Mouse (Mus musculus) liver, adult 2 months (tissue): ENCODE data around the gene Fgl2. TPM values are rescaled to one million over a fixed set of nuclear protein-coding genes. Genes with fewer than 3 reads are reported as not detected.

Experiments
- DNase-seq: peaks from one replicate; pipeline ENCODE4 v3.0.0-alpha.2; 2011; ENCODE audit warnings: low read depth, low spot score; ENCODE audit errors: extremely low read depth
- H3K27ac ChIP-seq: fragments of 200-500 bp; replicated peaks from 2 replicates; pipeline ENCODE4 v1.5.1; 2012; ENCODE audit warnings: low read depth, mild to moderate bottlenecking, control low read depth, inconsistent platforms, low read length; ENCODE audit not compliant: insufficient read depth
- H3K27me3 ChIP-seq: fragments of 200-500 bp; 2 replicates; pipeline ENCODE4 v1.6.1; 2012; ENCODE audit warnings: mild to moderate bottlenecking, moderate library complexity, low read length, inconsistent platforms; ENCODE audit not compliant: control insufficient read depth, insufficient read depth
- H3K36me3 ChIP-seq: fragments of 200-500 bp; 2 replicates; pipeline ENCODE4 v1.6.1; 2012; ENCODE audit warnings: low read length, inconsistent platforms; ENCODE audit not compliant: control insufficient read depth, insufficient read depth
- H3K4me1 ChIP-seq: fragments of 200-500 bp; 2 replicates; pipeline ENCODE4 v1.6.1; 2011; ENCODE audit warnings: low read length; ENCODE audit not compliant: control insufficient read depth, insufficient read depth
- H3K4me3 ChIP-seq: fragments of 200-500 bp; 2 replicates; pipeline ENCODE4 v1.5.1; 2011; ENCODE audit warnings: low read depth, mild to moderate bottlenecking, control low read depth, low read length, moderate library complexity; ENCODE audit not compliant: insufficient read depth
- H3K79me2 ChIP-seq: fragments of 200-500 bp; 2 replicates; pipeline ENCODE4 v1.6.1; 2012; ENCODE audit warnings: inconsistent platforms, mild to moderate bottlenecking, low read length, moderate library complexity; ENCODE audit not compliant: control insufficient read depth, insufficient read depth
- H3K9ac ChIP-seq: fragments of 200-500 bp; 2 replicates; pipeline ENCODE4 v1.6.1; 2012; ENCODE audit warnings: low read depth, mild to moderate bottlenecking, control low read depth, inconsistent platforms, low read length
- CTCF ChIP-seq: fragments of 200-500 bp; IDR thresholded peaks from 2 replicates; pipeline ENCODE4 v1.5.1; 2011; ENCODE audit warnings: low read depth, low read length, control low read depth
- POLR2A ChIP-seq: fragments of 200-500 bp; IDR thresholded peaks from 2 replicates; pipeline ENCODE4 v1.6.1; 2011; ENCODE audit warnings: low read length, control low read depth; ENCODE audit not compliant: insufficient read depth; ENCODE audit errors: extremely low read depth
- WGBS: fragments of 180-500 bp; shearing (Covaris S2); methylation state at CpG from one replicate; pipeline ENCODE4 v1.1.7; 2018; 5-methylcytosine and 5-hydroxymethylcytosine counted together
- polyA plus RNA-seq: library from polyadenylated mRNA; depleted of rRNA; stranded (reverse); fragments of >200 nt; gene quantifications from 2 replicates; pipeline ENCODE4 v1.2.3, GENCODE M21; 2012
- total RNA-seq: library from RNA; depleted of rRNA; stranded (reverse); fragments of >200 nt; gene quantifications from 2 replicates; pipeline ENCODE4 v1.2.3, GENCODE M21; 2014

Gene Fgl2
- total and polyA plus RNA-seq, 2 experiments, result 1.3 to 4.8 TPM

DNA sequence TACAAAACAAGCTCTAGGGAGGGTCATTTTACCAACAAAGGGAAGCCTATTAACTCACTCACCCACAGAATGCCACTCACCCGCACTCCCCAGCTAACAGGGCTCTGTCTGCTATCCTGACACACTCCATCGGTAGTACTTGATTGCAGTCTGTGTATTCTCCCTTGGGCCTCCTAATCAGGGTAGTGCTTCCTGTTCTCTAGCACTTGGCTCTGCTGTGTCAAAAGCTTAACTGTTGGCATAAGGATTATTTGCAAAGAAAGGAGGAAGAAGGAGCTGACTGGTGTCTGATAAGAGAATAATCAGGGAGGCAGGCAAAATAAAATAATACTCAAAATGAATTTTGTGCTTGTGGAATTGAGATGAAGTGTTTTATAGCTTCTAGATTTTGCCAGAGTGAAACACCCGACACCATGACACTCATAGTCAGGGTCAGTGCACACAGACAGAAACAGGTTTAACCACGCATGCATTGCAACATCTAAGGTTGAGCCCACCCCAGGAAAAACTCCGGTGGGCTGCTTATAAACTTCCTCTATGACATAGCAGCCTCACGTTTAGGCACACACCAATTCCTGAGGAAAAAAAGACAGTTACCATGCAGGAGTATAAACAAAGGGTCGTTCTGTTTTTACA, 22.9 kb downstream of the Fgl2 start:
- no peaks in the 10 kb centered on the region for H3K79me2 ChIP-seq
- WGBS, result 58% methylated on average over 7 of the region's 7 CpGs
- H3K4me3 ChIP-seq, result no peak overlapping the region
- no peak overlapping the region for H3K27ac ChIP-seq
- no peak for TF ChIP-seq CTCF
- no peak for TF ChIP-seq POLR2A
- DNase-seq, result no peak
- no peaks in the 10 kb centered on the region for H3K36me3 ChIP-seq
- H3K27me3 ChIP-seq, result no peaks in the 10 kb centered on the region
- peaks cover 4% of the 10 kb centered on the region; the same call in 1 of the 2 replicates for H3K4me1 ChIP-seq
- no peak overlapping the region for H3K9ac ChIP-seq

DNA sequence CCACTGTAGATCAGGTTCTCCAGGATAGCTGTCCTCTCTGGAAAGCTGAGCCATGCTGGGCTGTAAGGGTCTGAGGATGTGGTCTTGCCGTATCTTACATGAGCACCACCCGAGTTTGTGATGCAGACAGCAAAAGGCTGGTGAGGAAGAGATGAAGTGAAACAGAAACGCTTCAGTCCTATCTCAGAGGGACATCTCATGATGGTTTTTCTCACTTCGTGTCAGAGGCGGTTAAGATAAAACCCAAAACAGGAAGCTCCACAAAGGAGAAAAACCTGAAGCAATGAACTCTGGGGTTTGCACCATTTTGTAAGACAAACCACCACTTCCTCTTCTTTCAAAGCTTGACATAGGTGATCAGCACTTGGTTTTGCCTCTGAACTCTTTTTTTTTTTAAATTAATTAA, 38.8 kb downstream of the Fgl2 start:
- H3K27ac ChIP-seq, result peak overlapping the region; percentile 7; the same call in 1 of the 2 replicates

GRCm38 (mm10) chr5:21412056-21412455, 39.6 kb downstream of the Fgl2 start:
- no peaks in the 10 kb centered on the region for H3K4me1 ChIP-seq
- no peaks in the 10 kb centered on the region for H3K79me2 ChIP-seq
- no peaks in the 10 kb centered on the region for H3K36me3 ChIP-seq
- H3K9ac ChIP-seq, result no peak overlapping the region
- H3K27me3 ChIP-seq, result no peaks in the 10 kb centered on the region
- no peak overlapping the region for H3K27ac ChIP-seq
- no peak overlapping the region for H3K4me3 ChIP-seq
- WGBS, result 79% methylated on average over 5 of the region's 5 CpGs
- TF ChIP-seq CTCF (no peak), POLR2A (no peak)
- peak; percentile 39 for DNase-seq

More for the DNA sequence above, 38.8 kb downstream of the Fgl2 start:
- no peak for TF ChIP-seq POLR2A
- TF ChIP-seq CTCF, result no peak
- Histone ChIP-seq H3K4me3 (no peak overlapping the region), H3K4me1 (no peaks in the 10 kb centered on the region), H3K79me2 (no peaks in the 10 kb centered on the region), H3K27me3 (no peaks in the 10 kb centered on the region), H3K36me3 (no peaks in the 10 kb centered on the region), H3K9ac (no peak overlapping the region)
- peak; percentile 41 for DNase-seq
- 65% methylated on average over 5 of the region's 5 CpGs for WGBS

DNA sequence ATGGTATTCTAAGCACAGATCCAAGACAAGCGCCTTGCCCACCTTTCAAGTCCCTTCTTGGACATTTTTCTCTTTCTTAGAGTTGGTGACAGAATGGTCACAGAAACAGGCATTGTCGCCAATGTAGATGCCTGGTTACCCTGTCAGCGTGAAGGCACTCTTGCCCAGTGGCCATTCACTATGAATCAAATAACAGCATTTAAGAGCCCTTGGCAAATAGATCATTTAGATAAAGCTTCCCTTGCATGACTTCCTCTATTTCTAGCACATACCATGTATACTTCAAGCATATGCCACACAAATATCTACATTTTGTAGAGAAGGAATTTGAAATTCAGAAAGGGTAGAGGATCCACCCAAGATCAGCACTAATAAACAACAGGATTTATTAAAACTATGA, 40.9 kb downstream of the Fgl2 start:
- 92% methylated on average over 3 of the region's 3 CpGs for WGBS
- no peak for DNase-seq
- H3K27ac ChIP-seq, result no peak overlapping the region
- TF ChIP-seq CTCF, result no peak
- TF ChIP-seq POLR2A, result no peak
- H3K9ac ChIP-seq, result no peak overlapping the region
- H3K4me3 ChIP-seq, result no peak overlapping the region
- no peaks in the 10 kb centered on the region for H3K79me2 ChIP-seq
- no peaks in the 10 kb centered on the region for H3K36me3 ChIP-seq
- H3K4me1 ChIP-seq, result no peaks in the 10 kb centered on the region
- no peaks in the 10 kb centered on the region for H3K27me3 ChIP-seq

DNA sequence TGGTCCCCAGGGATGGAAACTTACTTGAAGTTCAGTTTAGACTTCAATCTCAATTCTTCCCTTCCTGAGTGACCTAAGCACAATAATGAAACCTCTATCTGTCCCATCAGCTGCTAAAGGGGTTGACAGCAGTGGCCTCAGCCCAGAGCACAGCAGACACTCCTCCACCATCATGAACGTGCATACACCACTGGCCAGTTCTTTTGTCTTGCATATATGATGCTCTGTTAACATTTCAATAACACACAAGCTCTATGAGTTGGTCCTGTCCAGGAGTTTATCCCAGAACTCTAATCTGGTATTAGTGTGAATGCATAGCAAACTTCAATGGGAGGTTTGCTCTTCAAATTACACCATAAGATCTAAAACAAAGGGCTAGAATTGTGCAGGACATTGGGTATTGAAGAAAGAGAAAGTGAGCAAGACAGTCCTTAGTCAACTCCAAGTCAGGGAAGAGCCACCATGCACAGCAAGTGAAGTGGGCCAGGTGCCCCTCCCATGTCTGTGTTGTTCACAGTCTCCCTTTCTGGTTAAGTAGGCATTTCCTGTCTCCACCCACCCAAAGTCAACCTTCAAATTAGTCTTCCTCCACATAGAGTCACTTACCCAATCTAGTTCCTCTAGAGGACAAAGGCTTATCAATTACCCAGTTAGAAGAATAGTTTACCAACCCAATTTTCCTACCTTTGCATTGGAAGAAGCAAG, 41.8 kb downstream of the Fgl2 start:
- 60% methylated on average over 1 of the region's 1 CpGs for WGBS
- no peak overlapping the region for H3K27ac ChIP-seq
- no peak overlapping the region for H3K4me3 ChIP-seq
- no peak overlapping the region for H3K9ac ChIP-seq
- DNase-seq, result no peak
- no peaks in the 10 kb centered on the region for H3K27me3 ChIP-seq
- no peaks in the 10 kb centered on the region for H3K36me3 ChIP-seq
- H3K79me2 ChIP-seq, result no peaks in the 10 kb centered on the region
- no peak for TF ChIP-seq POLR2A
- no peak for TF ChIP-seq CTCF
- H3K4me1 ChIP-seq, result no peaks in the 10 kb centered on the region

DNA sequence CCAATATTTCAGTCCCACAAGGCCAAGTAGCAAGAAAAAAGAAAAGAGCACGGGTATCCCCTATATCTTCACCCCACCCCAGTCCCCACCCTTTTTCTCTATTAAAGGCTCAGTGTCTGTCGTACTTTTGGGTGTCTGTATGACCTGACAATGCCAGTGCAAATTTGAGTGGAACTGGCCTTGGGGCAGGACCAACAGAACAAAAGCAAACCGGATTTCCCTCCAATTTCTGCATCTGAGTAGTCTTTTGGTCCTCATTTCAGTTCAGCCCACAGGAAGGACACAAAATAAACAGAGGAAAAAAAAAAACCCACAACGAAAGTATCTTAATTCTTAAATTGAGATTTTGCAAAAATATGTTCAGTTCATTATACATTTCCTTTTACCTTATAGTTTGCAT, 46.2 kb downstream of the Fgl2 start:
- H3K4me1 ChIP-seq, result no peaks in the 10 kb centered on the region
- H3K9ac ChIP-seq, result no peak overlapping the region
- H3K27me3 ChIP-seq, result no peaks in the 10 kb centered on the region
- no peak overlapping the region for H3K27ac ChIP-seq
- no peak for DNase-seq
- no peaks in the 10 kb centered on the region for H3K79me2 ChIP-seq
- H3K36me3 ChIP-seq, result no peaks in the 10 kb centered on the region
- H3K4me3 ChIP-seq, result no peak overlapping the region
- TF ChIP-seq CTCF, result no peak
- 66% methylated on average over 4 of the region's 4 CpGs for WGBS
